Comparison of ENCODE assay signal across 9 mouse cellular contexts in the genomic region with DNA sequence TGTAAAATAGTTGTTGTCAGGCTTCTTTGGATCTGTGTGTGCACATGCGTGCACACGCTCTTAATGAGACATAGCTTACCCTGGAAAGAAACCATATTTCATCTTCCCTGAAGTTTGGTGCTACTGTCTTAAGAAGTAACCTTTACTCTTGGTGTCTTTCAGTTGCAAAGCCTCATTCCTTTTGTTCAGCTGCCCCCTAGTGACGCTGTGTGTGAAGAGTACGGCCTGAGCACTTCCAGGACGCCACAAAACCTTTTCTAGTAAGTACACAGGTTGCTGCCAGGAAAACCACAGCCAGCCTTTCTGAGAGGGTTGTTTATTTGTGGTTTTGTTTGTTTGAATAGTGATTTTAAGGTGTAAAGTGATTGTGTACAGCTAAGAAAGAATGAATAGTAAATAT. TPM values are rescaled to one million over a fixed set of nuclear protein-coding genes. Genes with fewer than 3 reads are reported as not detected.
DNase-seq lines count a peak whose midpoint lies in the region; ATAC-seq lines count a peak whose summit lies in the region.
"Had no signal": no experiment of that assay in that cellular context is flagged by ENCODE, and none has a peak within 500 bp of the region (broad histone marks: within the 10 kb centered on the region; RNA-seq: fewer than 3 reads in every experiment).

No protein-coding gene starts in this region.

- no peak overlapping the region for H3K4me3 ChIP-seq in forebrain, embryonic 14.5 days (ENCODE audit: low read depth, low read length)
- H3K4me3 ChIP-seq in forebrain, embryonic 16.5 days (replicated peaks; ENCODE audit: low read length): no peak overlapping the region
- no peak overlapping the region for H3K4me3 ChIP-seq in embryonic facial prominence, embryonic 14.5 days (ENCODE audit: low read depth, low read length)
- H3K4me3 ChIP-seq: stomach, embryonic 15.5 days had no signal

- H3K27ac ChIP-seq in forebrain, embryonic 14.5 days (ENCODE audit: low read depth, low read length): no peak overlapping the region
- H3K27ac ChIP-seq in forebrain, embryonic 16.5 days (ENCODE audit: low read length): no peak overlapping the region
- no peak overlapping the region for H3K27ac ChIP-seq in embryonic facial prominence, embryonic 14.5 days (replicated peaks; ENCODE audit: low read depth, low read length)
- H3K27ac ChIP-seq: stomach, embryonic 15.5 days had no signal

- no peak overlapping the region for H3K4me2 ChIP-seq in forebrain, embryonic 14.5 days (ENCODE audit: low read length)
- H3K4me2 ChIP-seq in forebrain, embryonic 16.5 days (ENCODE audit: low read length): no peak overlapping the region
- H3K4me2 ChIP-seq in embryonic facial prominence, embryonic 14.5 days (ENCODE audit: low read depth, low read length): no peak overlapping the region
- H3K4me2 ChIP-seq: stomach, embryonic 15.5 days had no signal

- H3K4me1 ChIP-seq in forebrain, embryonic 14.5 days (ENCODE audit: control insufficient read depth, insufficient read depth, low read length): no peaks in the 10 kb centered on the region
- H3K4me1 ChIP-seq in forebrain, embryonic 16.5 days (replicated peaks; ENCODE audit: control insufficient read depth, insufficient read depth, low read length): no peaks in the 10 kb centered on the region
- H3K4me1 ChIP-seq in embryonic facial prominence, embryonic 14.5 days (ENCODE audit: control insufficient read depth, insufficient read depth, low read length): no peaks in the 10 kb centered on the region
- H3K4me1 ChIP-seq: stomach, embryonic 15.5 days had no signal

- 46% methylated on average over 5 of the region's 5 CpGs for WGBS in forebrain, embryonic 14.5 days
- 47% methylated on average over 5 of the region's 5 CpGs for WGBS in forebrain, embryonic 16.5 days
- 46% methylated on average over 5 of the region's 5 CpGs for WGBS in embryonic facial prominence, embryonic 14.5 days

- H3K9ac ChIP-seq in forebrain, embryonic 14.5 days (ENCODE audit: low read length): no peak overlapping the region
- H3K9ac ChIP-seq in forebrain, embryonic 16.5 days (replicated peaks; ENCODE audit: low read depth, low read length): no peak overlapping the region
- H3K9ac ChIP-seq in embryonic facial prominence, embryonic 14.5 days (ENCODE audit: low read depth, low read length): no peak overlapping the region
- H3K9ac ChIP-seq: stomach, embryonic 15.5 days had no signal

- ATAC-seq in forebrain, embryonic 14.5 days: no peak
- no peak for ATAC-seq in forebrain, embryonic 16.5 days
- ATAC-seq in embryonic facial prominence, embryonic 14.5 days (ENCODE audit: low read depth): no peak

- H3K36me3 ChIP-seq in forebrain, embryonic 14.5 days (ENCODE audit: control insufficient read depth, insufficient read depth, low read length): peaks cover 76% of the 10 kb centered on the region
- peaks cover 27% of the 10 kb centered on the region for H3K36me3 ChIP-seq in forebrain, embryonic 16.5 days (ENCODE audit: control insufficient read depth, insufficient read depth)
- H3K36me3 ChIP-seq in embryonic facial prominence, embryonic 14.5 days (ENCODE audit: control insufficient read depth, insufficient read depth, low read length): peaks cover 74% of the 10 kb centered on the region

- H3K27me3 ChIP-seq in forebrain, embryonic 14.5 days (replicated peaks; ENCODE audit: control insufficient read depth, insufficient read depth, low read length): no peaks in the 10 kb centered on the region
- no peaks in the 10 kb centered on the region for H3K27me3 ChIP-seq in forebrain, embryonic 16.5 days (replicated peaks; ENCODE audit: control insufficient read depth, insufficient read depth, low read length)
- no peaks in the 10 kb centered on the region for H3K27me3 ChIP-seq in embryonic facial prominence, embryonic 14.5 days (replicated peaks; ENCODE audit: control insufficient read depth, insufficient read depth, low read length)
- H3K27me3 ChIP-seq: stomach, embryonic 15.5 days had no signal

- no peaks in the 10 kb centered on the region for H3K9me3 ChIP-seq in forebrain, embryonic 14.5 days (replicated peaks; ENCODE audit: control insufficient read depth, low read length)
- no peaks in the 10 kb centered on the region for H3K9me3 ChIP-seq in forebrain, embryonic 16.5 days (ENCODE audit: control insufficient read depth, low read length)
- no peaks in the 10 kb centered on the region for H3K9me3 ChIP-seq in embryonic facial prominence, embryonic 14.5 days (ENCODE audit: control insufficient read depth, low read length)
- H3K9me3 ChIP-seq: stomach, embryonic 15.5 days had no signal

- DNase-seq in forebrain, embryonic 14.5 days (ENCODE audit: low spot score): peak; percentile 48
- DNase-seq in 3134 (ENCODE audit: extremely low read depth, insufficient read length, low spot score): peak; percentile 29
- peak; percentile 77 for DNase-seq in R1 (ENCODE audit: low read depth, low spot score)
- DNase-seq in embryonic facial prominence, embryonic 14.5 days (ENCODE audit: low spot score): peak; percentile 77
- peak; percentile 72 for DNase-seq in kidney, postnatal 14 days
- peak; percentile 45 for DNase-seq in ovary, postnatal 36 days (ENCODE audit: low spot score)
- DNase-seq in right cerebral cortex, postnatal 25 days: no peak

RNA-seq across cellular contexts. Expression of gene Pms2, which starts 7.7 kb away (rescaled TPM):
- 23.7 and 26.8 TPM in 2 replicates for polyA plus RNA-seq in forebrain, embryonic 14.5 days (2014; fragmentation: Nextera tagmentation; extraction: Ambion mirVana)
- 27.8 and 33.0 TPM in 2 replicates for polyA plus RNA-seq in forebrain, embryonic 16.5 days (2015; fragmentation: Nextera tagmentation; extraction: Ambion mirVana)
- 20.9 and 23.3 TPM in 2 replicates for polyA plus RNA-seq in embryonic facial prominence, embryonic 14.5 days (2014; fragmentation: Nextera tagmentation; extraction: Ambion mirVana)

RNA-seq across cellular contexts. Expression of gene Aimp2, which starts 7.8 kb away (rescaled TPM):
- polyA plus RNA-seq in forebrain, embryonic 14.5 days (2014; fragmentation: Nextera tagmentation; extraction: Ambion mirVana): 93.9 and 101 TPM in 2 replicates
- polyA plus RNA-seq in forebrain, embryonic 16.5 days (2015; fragmentation: Nextera tagmentation; extraction: Ambion mirVana): 97.9 and 99.5 TPM in 2 replicates
- polyA plus RNA-seq in embryonic facial prominence, embryonic 14.5 days (2014; fragmentation: Nextera tagmentation; extraction: Ambion mirVana): 100 and 102 TPM in 2 replicates

RNA-seq across cellular contexts. Expression of gene Gm42421, which starts 10.6 kb away (rescaled TPM):
- polyA plus RNA-seq in forebrain, embryonic 14.5 days (2014; fragmentation: Nextera tagmentation; extraction: Ambion mirVana): 1.3 and 1.9 TPM in 2 replicates
- polyA plus RNA-seq in forebrain, embryonic 16.5 days (2015; fragmentation: Nextera tagmentation; extraction: Ambion mirVana): 0.90 and 1.6 TPM in 2 replicates
- polyA plus RNA-seq in embryonic facial prominence, embryonic 14.5 days (2014; fragmentation: Nextera tagmentation; extraction: Ambion mirVana): 0.49 and 0.63 TPM in 2 replicates

RNA-seq across cellular contexts. Expression of gene Rsph10b, which starts 15.4 kb away (rescaled TPM):
- polyA plus RNA-seq in forebrain, embryonic 14.5 days (2014; fragmentation: Nextera tagmentation; extraction: Ambion mirVana): 1.5 and 2.8 TPM in 2 replicates
- 2.3 and 4.1 TPM in 2 replicates for polyA plus RNA-seq in forebrain, embryonic 16.5 days (2015; fragmentation: Nextera tagmentation; extraction: Ambion mirVana)
- 3.3 and 4.7 TPM in 2 replicates for polyA plus RNA-seq in embryonic facial prominence, embryonic 14.5 days (2014; fragmentation: Nextera tagmentation; extraction: Ambion mirVana)

RNA-seq across cellular contexts. Expression of gene Ankrd61, which starts 19.9 kb away (rescaled TPM):
- polyA plus RNA-seq in forebrain, embryonic 14.5 days (2014; fragmentation: Nextera tagmentation; extraction: Ambion mirVana): 0.16 and 0.48 TPM in 2 replicates
- 0.17 and 0.72 TPM in 2 replicates for polyA plus RNA-seq in forebrain, embryonic 16.5 days (2015; fragmentation: Nextera tagmentation; extraction: Ambion mirVana)
- polyA plus RNA-seq in embryonic facial prominence, embryonic 14.5 days (2014; fragmentation: Nextera tagmentation; extraction: Ambion mirVana): 0.18 TPM in 1 of 2 replicates, not detected in the other
